Mouse (Mus musculus): ENCODE measurements around the gene Nmnat1.

DNA sequence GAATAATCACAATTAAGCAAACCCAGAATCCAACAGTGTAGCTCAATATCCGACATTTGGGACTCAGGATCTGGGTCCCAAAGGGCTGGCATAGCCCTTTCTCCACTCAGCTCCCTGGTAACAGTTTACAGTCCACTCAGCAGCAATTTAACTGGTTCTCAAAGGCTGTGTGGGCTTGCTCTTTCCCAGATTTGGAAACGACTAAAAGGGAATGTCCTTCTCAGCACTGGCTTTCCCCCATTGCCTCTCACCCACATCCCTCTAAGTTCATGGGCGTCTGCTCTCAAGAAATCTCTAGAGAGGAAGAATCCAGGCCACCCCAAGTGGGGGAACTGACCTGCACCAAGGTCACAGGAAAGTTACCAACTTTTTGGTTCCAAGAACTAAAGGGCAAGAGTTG is 436 bp downstream of the Nmnat1 start:
- TF ChIP-seq MAFK (IDR thresholded peaks at IDR 0.05; ENCODE audit: borderline replicate concordance, low read depth, low read length) (no peak), GABPA (IDR thresholded peaks at IDR 0.05; ENCODE audit: low read depth, low read length) (no peak), MAZ (IDR thresholded peaks at IDR 0.05; ENCODE audit: low read depth, low read length) (no peak), ZKSCAN1 (IDR thresholded peaks at IDR 0.05; ENCODE audit: low read depth, low read length) (no peak), GATA1 (IDR thresholded peaks at IDR 0.05; ENCODE audit: low read depth, low read length) (no peak)

All from MEL (cell line).